ENCODE assay signal across 11 mouse cellular contexts in the genomic region with DNA sequence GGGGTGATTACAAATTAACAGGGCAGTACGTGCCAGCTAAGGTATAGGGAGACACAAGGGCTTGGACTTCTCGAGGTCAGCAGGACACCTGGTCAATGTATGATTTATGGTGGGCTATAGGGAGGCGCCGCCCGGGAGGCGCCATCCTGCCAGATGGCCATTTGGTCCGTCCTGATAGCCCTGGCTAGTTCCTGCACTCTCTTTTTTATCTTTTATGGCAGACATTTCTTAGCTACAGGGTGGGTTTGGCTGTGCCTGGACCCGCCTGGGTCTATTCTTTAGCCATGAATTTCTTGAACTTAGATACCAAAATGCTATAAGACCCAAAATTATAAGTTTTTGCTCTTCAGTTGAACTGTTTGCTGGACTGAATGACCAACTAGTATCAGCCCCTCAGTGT. TPM values are rescaled to one million over a fixed set of nuclear protein-coding genes. Genes with fewer than 3 reads are reported as not detected.
DNase-seq lines count a peak whose midpoint lies in the region; ATAC-seq and TF ChIP-seq lines count a peak whose summit lies in the region.
"Not testable (repeated sequence)": the region's sequence is repeated elsewhere in the genome, so short reads cannot be mapped to it uniquely, and the experiment has no call there.
"Had no signal": no experiment of that assay in that cellular context is flagged by ENCODE, and none has a peak within 500 bp of the region (broad histone marks: within the 10 kb centered on the region; RNA-seq: fewer than 3 reads in every experiment).

No protein-coding gene starts in this region.

- H3K9me3 ChIP-seq in heart, embryonic 13.5 days; liver, embryonic 12.5 days (replicated peaks); liver, embryonic 15.5 days (replicated peaks): not testable (repeated sequence)

- H3K4me1 ChIP-seq in bone marrow, adult 2 months (ENCODE audit: control insufficient read depth, insufficient read depth, low read length), result peaks cover 11% of the 10 kb centered on the region
- H3K4me1 ChIP-seq in heart, embryonic 13.5 days, result peaks cover 55% of the 10 kb centered on the region
- H3K4me1 ChIP-seq in liver, embryonic 12.5 days, result peaks cover 88% of the 10 kb centered on the region
- H3K4me1 ChIP-seq in liver, embryonic 15.5 days (replicated peaks), result peaks cover 86% of the 10 kb centered on the region
- H3K4me1 ChIP-seq in small intestine, adult 2 months (ENCODE audit: control insufficient read depth, insufficient read depth, insufficient read length, low read length), result peaks cover 38% of the 10 kb centered on the region

- H3K4me2 ChIP-seq in heart, embryonic 13.5 days, result peak overlapping the region; percentile 21; the same call in 1 of the 2 replicates
- H3K4me2 ChIP-seq in liver, embryonic 12.5 days, result peak overlapping the region; percentile 68
- H3K4me2 ChIP-seq in liver, embryonic 15.5 days, result peak overlapping the region; percentile 62

- TF ChIP-seq POLR2A in bone marrow, adult 2 months (IDR thresholded peaks at IDR 0.05; ENCODE audit: borderline replicate concordance, control insufficient read depth, low read depth, low read length); small intestine, adult 2 months (IDR thresholded peaks at IDR 0.05; ENCODE audit: low read depth, low read length): not testable (repeated sequence)

- not testable (repeated sequence) for H3K27me3 ChIP-seq in heart, embryonic 13.5 days (replicated peaks); liver, embryonic 12.5 days (replicated peaks); liver, embryonic 15.5 days; small intestine, adult 2 months (ENCODE audit: control insufficient read depth, insufficient read depth, low read length)

- peak; percentile 15 to 38 for DNase-seq in kidney, postnatal 4 days

- not testable (repeated sequence) for TF ChIP-seq CTCF in bone marrow, adult 2 months (IDR thresholded peaks at IDR 0.05; ENCODE audit: control insufficient read depth, insufficient read depth, low read length); small intestine, adult 2 months (IDR thresholded peaks at IDR 0.05; ENCODE audit: extremely low read depth, insufficient read length, insufficient replicate concordance, low read depth, low read length)

- H3K27ac ChIP-seq in bone marrow, adult 2 months (ENCODE audit: control insufficient read depth, insufficient read depth, low read depth, low read length, poor library complexity), result peak overlapping the region; percentile 42; the same call in 1 of the 2 replicates
- H3K27ac ChIP-seq in heart, embryonic 13.5 days (replicated peaks), result not testable (repeated sequence)
- peak overlapping the region; percentile 96 for H3K27ac ChIP-seq in liver, embryonic 12.5 days
- peak overlapping the region; percentile 96 for H3K27ac ChIP-seq in liver, embryonic 15.5 days (replicated peaks)
- peak overlapping the region; percentile 37; the same call in 1 of the 2 replicates for H3K27ac ChIP-seq in small intestine, adult 2 months (ENCODE audit: insufficient read depth, low read depth, low read length)

- WGBS in bone marrow, adult 2 months, result 67% methylated on average over 8 of the region's 8 CpGs
- 76% methylated on average over 8 of the region's 8 CpGs for WGBS in heart, embryonic 13.5 days
- 25% methylated on average over 8 of the region's 8 CpGs for WGBS in liver, embryonic 12.5 days (ENCODE audit: insufficient replicate concordance)
- WGBS in liver, embryonic 15.5 days (ENCODE audit: insufficient replicate concordance), result 18% methylated on average over 8 of the region's 8 CpGs
- 34% methylated on average over 8 of the region's 8 CpGs for WGBS in small intestine, adult 2 months

- not testable (repeated sequence) for H3K9ac ChIP-seq in heart, embryonic 13.5 days; liver, embryonic 15.5 days
- H3K9ac ChIP-seq in liver, embryonic 12.5 days, result peak overlapping the region; percentile 68

- H3K36me3 ChIP-seq in heart, embryonic 13.5 days, result peaks cover 19% of the 10 kb centered on the region
- peaks cover 30% of the 10 kb centered on the region for H3K36me3 ChIP-seq in liver, embryonic 12.5 days
- peaks cover 32% of the 10 kb centered on the region for H3K36me3 ChIP-seq in liver, embryonic 15.5 days (replicated peaks)
- H3K36me3 ChIP-seq in small intestine, adult 2 months (ENCODE audit: control insufficient read depth, insufficient read depth, low read length), result not testable (repeated sequence)

- not testable (repeated sequence) for H3K4me3 ChIP-seq in bone marrow, adult 2 months (replicated peaks; ENCODE audit: control insufficient read depth, low read depth, low read length); heart, embryonic 13.5 days; small intestine, adult 2 months (ENCODE audit: low read depth, low read length)
- H3K4me3 ChIP-seq in liver, embryonic 12.5 days, result peak overlapping the region; percentile 22; the same call in 1 of the 2 replicates
- H3K4me3 ChIP-seq in liver, embryonic 15.5 days (replicated peaks), result peak overlapping the region; percentile 13

- not testable (repeated sequence) for ATAC-seq in heart, embryonic 13.5 days (ENCODE audit: extremely low read depth, insufficient number of reproducible peaks, low FRiP score, low TSS enrichment); liver, embryonic 12.5 days
- 0 out of 2 replicates have a peak, but pooled peaks have one; percentile 12 for ATAC-seq in liver, embryonic 15.5 days (ENCODE audit: insufficient read depth)

RNA-seq across cellular contexts. Expression of gene Gm10401, which starts 24.8 kb away (rescaled TPM):
- polyA plus RNA-seq in bone marrow, adult 2 months (2011; ENCODE audit: insufficient read depth, insufficient read length, low replicate concordance, missing spikeins), result not detected in 2 replicates
- polyA plus RNA-seq in heart, embryonic 13.5 days (2015; fragmentation: Nextera tagmentation; extraction: Ambion mirVana), result 16.7 and 18.7 TPM in 2 replicates
- 12.2 and 15.1 TPM in 2 replicates for polyA plus RNA-seq in liver, embryonic 12.5 days (2016; fragmentation: Nextera tagmentation; extraction: Ambion mirVana)
- 7.9 and 11.4 TPM in 2 replicates for polyA plus RNA-seq in liver, embryonic 15.5 days (2015; fragmentation: Nextera tagmentation; extraction: Ambion mirVana)
- polyA plus RNA-seq in small intestine, adult 2 months (2012; rRNA removed), result not detected in 2 replicates
- polyA plus RNA-seq: adrenal gland, adult 2 months; brain, embryonic 14.5 days; cortical plate, adult 2 months; G1E; heart, adult 2 months had no signal

RNA-seq across cellular contexts. Expression of gene Acads, which starts 45.8 kb away (rescaled TPM):
- 12.0 and 23.7 TPM in 2 replicates for polyA plus RNA-seq in bone marrow, adult 2 months (2011; ENCODE audit: insufficient read depth, insufficient read length, low replicate concordance, missing spikeins)
- polyA plus RNA-seq in heart, embryonic 13.5 days (2015; fragmentation: Nextera tagmentation; extraction: Ambion mirVana), result 103 and 112 TPM in 2 replicates
- 43.9 and 51.1 TPM in 2 replicates for polyA plus RNA-seq in liver, embryonic 12.5 days (2016; fragmentation: Nextera tagmentation; extraction: Ambion mirVana)
- 49.8 and 53.6 TPM in 2 replicates for polyA plus RNA-seq in liver, embryonic 15.5 days (2015; fragmentation: Nextera tagmentation; extraction: Ambion mirVana)
- polyA plus RNA-seq in small intestine, adult 2 months (2012; rRNA removed), result 63.3 and 95.9 TPM in 2 replicates
